ENCODE assay signal across 28 mouse cellular contexts in the genomic region with DNA sequence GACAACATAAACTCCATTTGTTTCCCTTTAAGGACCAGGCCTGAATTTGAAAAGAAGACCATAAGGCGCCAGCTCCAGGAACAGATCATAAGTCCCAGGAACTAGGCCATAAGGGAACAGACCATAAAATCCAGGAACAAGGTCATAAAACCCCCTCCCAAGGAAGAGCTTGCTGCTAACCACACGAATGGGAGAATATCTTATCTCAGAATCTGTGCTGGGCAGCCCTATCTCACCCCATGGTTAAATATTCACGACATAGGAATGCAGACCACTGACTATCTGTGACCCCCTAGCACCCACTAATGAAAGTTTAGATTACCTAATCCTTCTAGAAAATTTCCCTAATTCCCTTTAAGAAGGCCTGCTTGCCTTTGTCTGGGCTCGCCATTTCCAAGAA.
"Had no signal": no experiment of that assay in that cellular context is flagged by ENCODE, and none has a peak within 500 bp of the region (broad histone marks: within the 10 kb centered on the region; RNA-seq: fewer than 3 reads in every experiment).

No protein-coding gene starts in this region.

- H3K9me3 ChIP-seq: embryonic facial prominence, embryonic 10.5 days; embryonic facial prominence, embryonic 12.5 days; embryonic facial prominence, embryonic 13.5 days; embryonic facial prominence, embryonic 15.5 days; forebrain, embryonic 12.5 days; forebrain, embryonic 13.5 days; forebrain, embryonic 15.5 days had no signal

- H3K4me1 ChIP-seq: embryonic facial prominence, embryonic 10.5 days; embryonic facial prominence, embryonic 13.5 days; embryonic facial prominence, embryonic 15.5 days; forebrain, embryonic 10.5 days; forebrain, embryonic 12.5 days; forebrain, embryonic 13.5 days; forebrain, embryonic 15.5 days had no signal

- ATAC-seq: forebrain, embryonic 13.5 days; forebrain, embryonic 14.5 days; forebrain, embryonic 15.5 days; forebrain, embryonic 16.5 days; forebrain, postnatal 0 days had no signal

- H3K4me3 ChIP-seq: embryonic facial prominence, embryonic 10.5 days; embryonic facial prominence, embryonic 12.5 days; embryonic facial prominence, embryonic 13.5 days; embryonic facial prominence, embryonic 15.5 days; erythroblast, embryonic 14.5 days; forebrain, embryonic 10.5 days; forebrain, embryonic 12.5 days; forebrain, embryonic 13.5 days; forebrain, embryonic 15.5 days; gastrocnemius, adult 2 months had no signal

- H3K27ac ChIP-seq: embryonic facial prominence, embryonic 10.5 days; embryonic facial prominence, embryonic 12.5 days; embryonic facial prominence, embryonic 13.5 days; embryonic facial prominence, embryonic 15.5 days; forebrain, embryonic 10.5 days; forebrain, embryonic 12.5 days; forebrain, embryonic 13.5 days; forebrain, embryonic 15.5 days; gastrocnemius, adult 2 months had no signal

- H3K9ac ChIP-seq: embryonic facial prominence, embryonic 12.5 days; embryonic facial prominence, embryonic 13.5 days; embryonic facial prominence, embryonic 15.5 days; forebrain, embryonic 12.5 days; forebrain, embryonic 13.5 days; forebrain, embryonic 15.5 days; forebrain, postnatal 0 days had no signal

- H3K36me3 ChIP-seq: embryonic facial prominence, embryonic 10.5 days; embryonic facial prominence, embryonic 12.5 days; embryonic facial prominence, embryonic 13.5 days; embryonic facial prominence, embryonic 15.5 days; forebrain, embryonic 10.5 days; forebrain, embryonic 12.5 days; forebrain, embryonic 15.5 days had no signal

- H3K4me2 ChIP-seq: embryonic facial prominence, embryonic 12.5 days; embryonic facial prominence, embryonic 13.5 days; embryonic facial prominence, embryonic 15.5 days; forebrain, embryonic 12.5 days; forebrain, embryonic 13.5 days; forebrain, embryonic 15.5 days had no signal

- H3K27me3 ChIP-seq: embryonic facial prominence, embryonic 12.5 days; embryonic facial prominence, embryonic 13.5 days; embryonic facial prominence, embryonic 15.5 days; forebrain, embryonic 12.5 days; forebrain, embryonic 13.5 days; forebrain, embryonic 15.5 days had no signal

- DNase-seq: cerebellum, adult 2 months; cerebellum, adult 8-10 months; cerebellum, adult 9-10 months; cerebellum, adult 9-11 months; cerebellum, postnatal 10 days; cerebellum, postnatal 14 days; cerebellum, postnatal 25 days; cerebellum, postnatal 36 days; embryo, embryonic 11 days; forebrain, postnatal 0 days; gastrocnemius, adult 2 months; gastrocnemius, postnatal 10 days; gastrocnemius, postnatal 14 days; gastrocnemius, postnatal 25 days; gastrocnemius, postnatal 36 days; heart, adult 11 months; heart, adult 18-20 months had no signal
